32 mouse cellular contexts compared by ENCODE assay signal in genomic region chr3:79445041-79445440, GRCm38 (mm10).
DNase-seq lines count a peak whose midpoint lies in the region; ATAC-seq and TF ChIP-seq lines count a peak whose summit lies in the region.
"Had no signal": no experiment of that assay in that cellular context is flagged by ENCODE, and none has a peak within 500 bp of the region (broad histone marks: within the 10 kb centered on the region; RNA-seq: fewer than 3 reads in every experiment).

No protein-coding gene starts in this region.

- ATAC-seq in granulocyte monocyte progenitor cell, adult 5-6 weeks (replicated peaks; ENCODE audit: poor library complexity, severe bottlenecking) = peak; percentile 12; the same call in 1 of the 2 replicates
- no peak for ATAC-seq in erythroblast, adult 5-6 weeks (replicated peaks; ENCODE audit: low FRiP score, poor library complexity, severe bottlenecking)
- ATAC-seq: activated CD4-positive, CD25-positive, alpha-beta regulatory T cell, adult 4 months; CD4-positive, CD25-positive, alpha-beta regulatory T cell, adult 4 months; forebrain, embryonic 14.5 days; intestine, embryonic 16.5 days; midbrain, embryonic 13.5 days had no signal

- H3K4me3 ChIP-seq in gastrocnemius, adult 2 months = no peak overlapping the region; the same call in 1 of the 2 replicates
- no peak overlapping the region for H3K4me3 ChIP-seq in left cerebral cortex, adult 2 months
- H3K4me3 ChIP-seq: embryonic facial prominence, embryonic 13.5 days; heart, embryonic 13.5 days; hindbrain, embryonic 12.5 days; limb, embryonic 12.5 days; liver, embryonic 15.5 days; lung, embryonic 15.5 days; midbrain, embryonic 13.5 days had no signal

- no peak for DNase-seq in gastrocnemius, adult 2 months
- DNase-seq in gastrocnemius, postnatal 25 days = no peak
- DNase-seq in left cerebral cortex, adult 2 months (ENCODE audit: extremely low spot score in 1 of 2, low spot score in 2 of 2) = no peak
- no peak for DNase-seq in left cerebral cortex, adult 18-20 months (ENCODE audit: low spot score in 2 of 2)
- peak; percentile 26 for DNase-seq in NIH3T3 (ENCODE audit: low read depth)
- DNase-seq in retina, postnatal 1 day = no peak
- DNase-seq: adrenal gland, adult 2 months; adrenal gland, postnatal 36 days; cerebellum, adult 2 months; cerebellum, postnatal 25 days; gastrocnemius, postnatal 14 days; kidney, adult 8-10 months; kidney, postnatal 4 days; lung, postnatal 36 days; spleen, adult 18-20 months; thymus, adult 18-20 months; thymus, postnatal 25 days had no signal

- TF ChIP-seq CTCF in gastrocnemius, adult 2 months (IDR thresholded peaks at IDR 0.05) = no peak
- TF ChIP-seq CTCF in left cerebral cortex, adult 2 months (IDR thresholded peaks at IDR 0.05) = no peak

- intact Hi-C loops in gastrocnemius, adult 2 months (cut with DNase I) = no loop called here
- intact Hi-C loops in left cerebral cortex, adult 2 months (cut with DNase I) = no loop called here

- H3K27ac ChIP-seq in gastrocnemius, adult 2 months = peak overlapping the region; percentile 64
- H3K27ac ChIP-seq in left cerebral cortex, adult 2 months = peak overlapping the region; percentile 59; the same call in 1 of the 2 replicates
- H3K27ac ChIP-seq: embryonic facial prominence, embryonic 13.5 days; heart, embryonic 13.5 days; hindbrain, embryonic 12.5 days; kidney, postnatal 0 days; limb, embryonic 12.5 days; liver, embryonic 15.5 days; lung, embryonic 15.5 days; midbrain, embryonic 13.5 days; stomach, postnatal 0 days had no signal
